Mouse (Mus musculus): ENCODE measurements around the gene Lef1. TPM values are rescaled to one million over a fixed set of nuclear protein-coding genes. Genes with fewer than 3 reads are reported as not detected.

Lef1 gene
- polyA plus RNA-seq, 3 experiments from 2014 or later: 103 to 195 (median 174) TPM

- no peak for ATAC-seq
Measured at GRCm38 (mm10) chr3:131107301-131108093, 2.8 kb upstream of the Lef1 start.

GRCm38 (mm10) chr3:131108094-131108653 is 2.1 kb upstream of the Lef1 start:
- ATAC-seq: no peak

- ATAC-seq: no peak
Measured at GRCm38 (mm10) chr3:131109066-131109685, 1.1 kb upstream of the Lef1 start.

- ATAC-seq: no peak
Measured at GRCm38 (mm10) chr3:131109686-131110070, 593 bp upstream of the Lef1 start.

- no peak for ATAC-seq
Measured at GRCm38 (mm10) chr3:131111151-131111850, 1.0 kb downstream of the Lef1 start.

- peak; percentile 64 for ATAC-seq
Measured at GRCm38 (mm10) chr3:131111851-131112572, 1.7 kb downstream of the Lef1 start.

GRCm38 (mm10) chr3:131112573-131112955 is 2.3 kb downstream of the Lef1 start:
- ATAC-seq: peak; percentile 11

- ATAC-seq: peak; percentile 34
Measured at GRCm38 (mm10) chr3:131113029-131113428, 2.8 kb downstream of the Lef1 start.

- ATAC-seq: no peak
Measured at GRCm38 (mm10) chr3:131116116-131116515, 5.8 kb downstream of the Lef1 start.

GRCm38 (mm10) chr3:131117352-131117751 is 7.1 kb downstream of the Lef1 start:
- peak; percentile 21 for ATAC-seq

- ATAC-seq: peak; percentile 79
Measured at GRCm38 (mm10) chr3:131117883-131118282, 7.6 kb downstream of the Lef1 start.

- no peak for ATAC-seq
Measured at GRCm38 (mm10) chr3:131119435-131119834, 9.2 kb downstream of the Lef1 start.

- no peak for ATAC-seq
Measured at GRCm38 (mm10) chr3:131123501-131123900, 13.2 kb downstream of the Lef1 start.

- ATAC-seq: peak; percentile 74
Measured at GRCm38 (mm10) chr3:131125873-131126272, 15.6 kb downstream of the Lef1 start.

- ATAC-seq: no peak
Measured at GRCm38 (mm10) chr3:131126438-131126837, 16.2 kb downstream of the Lef1 start.

- no peak for ATAC-seq
Measured at GRCm38 (mm10) chr3:131134003-131134402, 23.7 kb downstream of the Lef1 start.

- ATAC-seq: no peak
Measured at GRCm38 (mm10) chr3:131135434-131135833, 25.2 kb downstream of the Lef1 start.

GRCm38 (mm10) chr3:131136455-131136854 is 26.2 kb downstream of the Lef1 start:
- no peak for ATAC-seq

- ATAC-seq: no peak
Measured at GRCm38 (mm10) chr3:131137119-131137781, 27.0 kb downstream of the Lef1 start.

- ATAC-seq: no peak
Measured at GRCm38 (mm10) chr3:131138224-131138623, 28.0 kb downstream of the Lef1 start.

GRCm38 (mm10) chr3:131138797-131139196 is 28.5 kb downstream of the Lef1 start:
- no peak for ATAC-seq

All from inflammation-experienced regulatory T-cells, adult 6 months (primary cell).